Mouse (Mus musculus): Measurements from ENCODE around the gene Gm42878. TPM values are rescaled to one million over a fixed set of nuclear protein-coding genes. Genes with fewer than 3 reads are reported as not detected.

The Gm42878 gene
- 0.54 TPM in 1 of 2 replicates, not detected in the other for polyA plus RNA-seq (2015; fragmentation: Nextera tagmentation; extraction: Ambion mirVana)

DNA sequence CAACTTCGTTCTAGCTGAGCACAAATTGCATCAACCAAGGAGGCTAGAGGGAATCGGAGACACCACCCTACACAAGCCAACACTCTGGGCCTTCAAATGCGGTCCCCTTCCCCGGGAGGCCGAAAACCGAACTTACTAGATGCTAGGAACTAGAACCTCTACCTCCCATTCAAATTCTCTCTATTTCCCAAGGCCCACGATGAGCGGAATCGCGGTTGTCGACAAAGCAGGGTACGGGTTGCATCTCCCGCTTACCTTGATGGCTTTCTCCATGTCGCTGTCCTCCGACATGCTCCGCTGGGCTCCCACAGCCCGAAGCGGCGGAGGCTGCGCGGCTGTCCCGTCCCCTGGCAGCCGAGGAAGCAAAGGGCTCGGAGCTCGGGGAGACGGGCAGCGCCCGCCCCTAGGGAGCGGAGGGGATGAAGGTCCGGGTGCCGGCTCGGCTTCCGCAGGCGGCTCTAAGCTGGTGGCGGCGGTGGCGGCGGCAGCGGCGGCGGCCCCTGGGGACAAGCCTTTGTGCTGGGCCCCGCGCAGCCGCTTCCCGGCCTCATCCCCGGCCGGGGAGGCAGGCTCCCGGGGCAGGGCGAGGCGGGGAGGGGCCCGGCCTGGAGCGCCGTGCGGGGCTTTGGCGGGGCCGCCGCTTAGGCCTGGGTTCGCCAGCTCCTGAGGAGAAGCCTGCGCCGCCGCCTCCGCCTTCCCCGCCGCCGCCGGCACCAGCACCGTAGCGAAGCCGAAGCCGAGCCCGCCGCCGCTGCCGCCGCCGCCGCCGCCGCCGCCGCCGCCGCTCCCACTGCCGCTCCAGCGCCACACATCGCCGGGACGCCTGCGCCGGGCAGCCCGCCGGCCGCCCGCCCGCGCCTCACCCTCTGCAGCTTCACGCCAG is at the start of gene Gm42878, which contains the start of gene Adam1a:
Gm42878 (minus strand) TSS at position 573 of the 883 bp plus-strand sequence.
Adam1a (minus strand) TSS at position 573 of the 883 bp plus-strand sequence.
- Histone ChIP-seq H3K4me2 (ENCODE audit: low read depth, low read length) (peak within 1 kb of the TSS; percentile 96), H3K9ac (ENCODE audit: low read length) (peak within 1 kb of the TSS; percentile 97), H3K27me3 (ENCODE audit: control insufficient read depth, insufficient read depth, low read length) (no peaks in the 10 kb centered on the region), H3K36me3 (ENCODE audit: control insufficient read depth, insufficient read depth, low read length) (no peaks in the 10 kb centered on the region), H3K4me3 (replicated peaks; ENCODE audit: low read length) (peak within 1 kb of the TSS; percentile 99), H3K4me1 (ENCODE audit: control insufficient read depth, insufficient read depth, low read length) (peaks cover 16% of the 10 kb centered on the region), H3K27ac (ENCODE audit: low read length) (peak within 1 kb of the TSS; percentile 84), H3K9me3 (replicated peaks; ENCODE audit: control insufficient read depth, low read length) (no peaks in the 10 kb centered on the region)
- under 1% methylated on average over 58 of the region's 97 CpGs for WGBS
- peak; percentile 65 for ATAC-seq (ENCODE audit: insufficient read depth, low FRiP score)

DNA sequence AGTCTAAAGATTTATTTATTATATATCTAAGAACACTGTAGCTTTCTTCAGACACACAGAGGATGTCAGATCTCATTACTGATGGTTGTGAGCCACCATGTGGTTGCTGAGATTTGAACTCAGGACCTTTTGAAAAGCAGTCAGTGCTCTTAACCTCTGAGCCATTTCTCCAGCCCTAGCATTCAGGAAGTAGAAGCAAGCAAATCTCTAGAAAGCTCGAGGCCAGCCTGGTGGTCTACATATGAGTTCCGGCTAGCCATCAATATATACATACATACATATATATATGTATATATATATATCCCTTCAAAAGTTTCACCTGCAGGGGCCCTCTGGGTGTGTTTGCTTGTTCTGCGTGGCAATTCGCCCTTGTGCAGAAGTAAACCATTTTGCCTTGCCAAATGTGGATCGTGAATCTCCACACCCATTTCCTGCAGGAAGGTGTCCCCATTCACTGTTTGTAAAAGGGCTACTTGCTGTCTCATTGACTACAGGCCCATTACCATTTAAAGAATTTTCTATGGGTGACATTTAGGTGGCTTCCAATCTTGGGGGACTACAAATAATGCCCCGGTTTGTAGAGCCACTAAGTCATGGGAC is 49.5 kb upstream of the Gm42878 start:
- no peak overlapping the region for H3K9ac ChIP-seq (ENCODE audit: low read length)

DNA sequence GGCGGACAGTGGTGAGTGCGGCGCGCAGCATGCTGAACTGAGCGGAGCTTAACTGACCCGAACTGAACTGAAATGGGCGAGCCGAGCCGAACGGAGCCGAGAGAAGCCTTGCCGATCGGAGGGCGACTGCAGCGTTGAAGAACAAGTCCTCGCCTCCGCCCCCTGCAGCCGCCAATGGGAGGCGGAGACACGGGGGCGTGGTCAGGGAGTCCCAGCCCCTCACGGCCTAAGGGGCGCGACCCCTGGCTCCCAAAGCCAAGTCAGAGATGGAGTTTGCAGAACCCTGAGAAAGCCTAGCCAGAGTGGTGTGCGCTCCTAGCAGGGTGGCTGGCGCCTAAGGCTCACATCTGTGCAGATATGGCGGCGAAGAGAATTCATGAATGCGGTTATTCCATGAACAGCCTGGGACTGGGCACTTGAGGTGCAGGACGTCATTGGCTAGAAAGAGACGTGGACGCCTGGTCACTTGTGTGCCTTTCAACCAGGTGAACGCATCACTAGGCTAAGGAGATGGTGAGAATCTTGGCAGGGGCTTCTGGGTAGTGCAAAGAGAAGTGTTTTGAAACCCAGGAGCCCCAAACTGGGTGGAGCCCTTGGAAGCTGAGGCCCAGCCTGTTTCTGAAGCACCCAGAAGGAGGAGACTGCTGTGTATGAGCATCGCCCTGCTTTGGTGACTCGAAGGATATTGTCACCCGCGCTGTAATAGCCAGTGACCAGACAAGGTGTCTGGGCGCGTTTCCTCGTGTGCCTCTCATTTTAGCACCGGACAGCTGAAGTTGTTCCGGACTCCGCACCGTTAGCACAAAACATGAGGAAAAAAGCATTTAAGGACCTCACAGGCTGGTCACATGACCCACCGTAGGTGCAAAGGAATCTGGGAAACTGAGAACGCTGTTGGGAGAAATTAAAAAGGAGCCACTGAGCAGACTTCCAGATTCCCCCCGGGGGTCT is 48.4 kb upstream of the Gm42878 start, which contains the start of gene Aldh2:
Aldh2 (minus strand) TSS at position 374 of the 951 bp plus-strand sequence.
- Histone ChIP-seq H3K4me3 (replicated peaks; ENCODE audit: low read length) (peak within 1 kb of the TSS; percentile 65), H3K27me3 (ENCODE audit: control insufficient read depth, insufficient read depth, low read length) (no peaks in the 10 kb centered on the region), H3K27ac (ENCODE audit: low read length) (peak within 1 kb of the TSS; percentile 87), H3K4me1 (ENCODE audit: control insufficient read depth, insufficient read depth, low read length) (peaks cover 22% of the 10 kb centered on the region), H3K4me2 (ENCODE audit: low read depth, low read length) (peak within 1 kb of the TSS; percentile 78), H3K9ac (ENCODE audit: low read length) (peak within 1 kb of the TSS; percentile 83), H3K36me3 (ENCODE audit: control insufficient read depth, insufficient read depth, low read length) (no peaks in the 10 kb centered on the region), H3K9me3 (replicated peaks; ENCODE audit: control insufficient read depth, low read length) (no peaks in the 10 kb centered on the region)
- WGBS, result 3% methylated on average over 47 of the region's 47 CpGs
- ATAC-seq (ENCODE audit: insufficient read depth, low FRiP score), result peak; percentile 88

More for the DNA sequence above, 49.5 kb upstream of the Gm42878 start:
- Histone ChIP-seq H3K4me2 (ENCODE audit: low read depth, low read length) (no peak overlapping the region), H3K27me3 (ENCODE audit: control insufficient read depth, insufficient read depth, low read length) (no peaks in the 10 kb centered on the region), H3K27ac (ENCODE audit: low read length) (no peak overlapping the region), H3K4me1 (ENCODE audit: control insufficient read depth, insufficient read depth, low read length) (peaks cover 22% of the 10 kb centered on the region), H3K9me3 (replicated peaks; ENCODE audit: control insufficient read depth, low read length) (no peaks in the 10 kb centered on the region), H3K4me3 (replicated peaks; ENCODE audit: low read length) (no peak overlapping the region), H3K36me3 (ENCODE audit: control insufficient read depth, insufficient read depth, low read length) (no peaks in the 10 kb centered on the region)
- WGBS, result 67% methylated on average over 6 of the region's 6 CpGs
- ATAC-seq (ENCODE audit: insufficient read depth, low FRiP score), result no peak

DNA sequence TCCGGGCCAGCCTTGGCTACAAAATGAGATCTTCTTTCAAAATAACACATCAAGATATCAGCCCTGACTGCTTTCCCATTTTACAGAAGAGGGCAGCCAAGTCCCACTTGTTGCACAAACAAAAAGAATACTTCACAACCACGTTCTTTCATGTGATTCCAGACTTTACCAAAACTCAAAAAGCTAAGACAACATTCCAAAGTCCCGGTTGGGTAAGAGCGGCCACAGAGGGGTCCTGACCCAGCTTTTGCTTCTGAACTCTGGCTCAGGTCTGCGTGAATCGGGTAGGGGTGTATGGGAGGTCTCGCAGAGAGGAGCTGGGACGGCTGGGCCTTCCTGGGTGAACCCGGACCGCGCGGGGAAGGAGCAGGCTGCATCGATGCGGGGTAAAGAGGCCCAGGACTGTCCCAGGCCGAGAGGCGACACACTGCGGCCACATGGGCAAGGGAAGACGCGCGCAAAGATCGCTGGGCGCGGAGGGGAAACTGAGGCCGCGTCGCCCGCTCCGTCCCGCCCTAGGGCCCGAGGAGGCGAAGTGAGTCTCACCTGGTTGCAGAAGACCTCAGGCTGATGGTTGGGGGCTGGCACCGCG is 47.6 kb upstream of the Gm42878 start:
- Histone ChIP-seq H3K4me2 (ENCODE audit: low read depth, low read length) (peak overlapping the region; percentile 78), H3K27me3 (ENCODE audit: control insufficient read depth, insufficient read depth, low read length) (no peaks in the 10 kb centered on the region), H3K4me3 (replicated peaks; ENCODE audit: low read length) (peak overlapping the region; percentile 65), H3K9me3 (replicated peaks; ENCODE audit: control insufficient read depth, low read length) (no peaks in the 10 kb centered on the region), H3K36me3 (ENCODE audit: control insufficient read depth, insufficient read depth, low read length) (no peaks in the 10 kb centered on the region), H3K27ac (ENCODE audit: low read length) (peak overlapping the region; percentile 87), H3K9ac (ENCODE audit: low read length) (peak overlapping the region; percentile 83), H3K4me1 (ENCODE audit: control insufficient read depth, insufficient read depth, low read length) (peaks cover 22% of the 10 kb centered on the region)
- WGBS, result 3% methylated on average over 33 of the region's 33 CpGs
- peak; percentile 46 for ATAC-seq (ENCODE audit: insufficient read depth, low FRiP score)

DNA sequence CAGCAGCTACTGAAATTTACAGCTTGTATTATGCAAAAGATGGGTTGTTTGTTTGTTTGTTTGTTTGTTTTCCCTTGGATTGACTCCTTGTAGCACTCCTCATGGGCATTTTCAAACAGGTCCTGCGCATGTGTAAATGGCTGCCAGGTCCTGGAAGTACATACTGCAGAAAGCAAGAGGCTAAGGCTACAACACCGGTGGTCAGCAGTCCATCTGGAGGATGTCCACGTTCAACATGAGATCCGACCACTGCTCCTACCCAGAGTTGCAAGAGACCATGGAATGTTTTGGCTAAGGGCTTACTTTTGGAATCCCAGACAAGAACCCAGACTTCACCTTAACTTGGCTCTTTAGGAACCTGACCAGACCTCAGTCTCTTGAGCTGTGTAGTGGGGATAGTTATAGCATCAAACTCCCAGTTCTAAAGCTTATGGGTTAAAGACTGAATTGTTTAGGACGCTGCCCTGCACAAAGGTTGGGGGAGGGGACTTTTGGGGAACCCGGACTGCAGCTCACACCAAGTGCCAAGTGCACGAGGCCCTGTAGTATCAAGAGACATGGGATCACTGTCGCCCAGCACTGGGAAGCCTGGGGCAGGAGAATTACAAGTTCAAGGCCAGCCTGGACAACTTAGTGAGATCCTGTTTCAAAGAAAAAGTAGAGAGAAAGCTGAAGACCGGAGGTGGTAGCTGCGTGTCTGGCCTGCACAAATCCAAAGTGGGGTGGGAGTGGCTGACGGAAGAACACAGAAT is 47.0 kb upstream of the Gm42878 start:
- no peak for ATAC-seq (ENCODE audit: insufficient read depth, low FRiP score)
- Histone ChIP-seq H3K4me2 (ENCODE audit: low read depth, low read length) (peak overlapping the region; percentile 78), H3K36me3 (ENCODE audit: control insufficient read depth, insufficient read depth, low read length) (no peaks in the 10 kb centered on the region), H3K27ac (ENCODE audit: low read length) (peak overlapping the region; percentile 87), H3K9ac (ENCODE audit: low read length) (peak overlapping the region; percentile 83), H3K9me3 (replicated peaks; ENCODE audit: control insufficient read depth, low read length) (no peaks in the 10 kb centered on the region), H3K4me1 (ENCODE audit: control insufficient read depth, insufficient read depth, low read length) (peaks cover 26% of the 10 kb centered on the region), H3K27me3 (ENCODE audit: control insufficient read depth, insufficient read depth, low read length) (no peaks in the 10 kb centered on the region), H3K4me3 (replicated peaks; ENCODE audit: low read length) (peak overlapping the region; percentile 65)
- 60% methylated on average over 11 of the region's 11 CpGs for WGBS

DNA sequence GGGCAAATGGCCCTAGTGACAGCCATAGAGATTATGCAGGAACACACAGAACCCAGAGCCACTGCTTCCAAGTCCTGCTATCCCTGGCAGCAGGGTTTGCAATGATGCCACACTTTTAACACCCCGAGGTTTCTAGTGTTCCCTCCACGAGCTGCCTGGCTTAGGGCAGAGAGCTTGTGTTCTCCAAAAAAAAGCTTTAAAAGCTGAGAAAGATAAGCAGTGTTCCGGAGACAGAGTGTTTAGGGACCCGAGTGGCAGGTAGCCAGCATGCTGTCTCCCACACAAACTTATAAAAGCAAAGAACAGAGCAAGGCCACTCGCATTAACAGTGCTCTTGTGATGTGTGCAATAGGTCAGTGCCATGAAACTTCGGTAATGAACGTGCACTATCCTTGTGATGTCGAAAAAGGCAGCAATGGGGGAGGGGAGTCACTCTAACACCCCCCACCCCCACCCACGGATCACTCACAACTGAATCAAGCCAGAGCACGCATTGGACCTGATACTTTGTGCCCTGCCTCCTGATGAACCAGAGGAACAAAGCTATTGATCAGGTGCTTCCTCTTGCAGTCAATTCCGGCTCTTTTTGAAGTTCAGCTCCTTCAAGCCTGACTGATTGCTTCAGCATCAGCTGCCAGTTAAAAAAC is 46.3 kb upstream of the Gm42878 start:
- ATAC-seq (ENCODE audit: insufficient read depth, low FRiP score), result no peak
- Histone ChIP-seq H3K4me1 (ENCODE audit: control insufficient read depth, insufficient read depth, low read length) (peaks cover 32% of the 10 kb centered on the region), H3K36me3 (ENCODE audit: control insufficient read depth, insufficient read depth, low read length) (no peaks in the 10 kb centered on the region), H3K4me3 (replicated peaks; ENCODE audit: low read length) (peak overlapping the region; percentile 65), H3K27me3 (ENCODE audit: control insufficient read depth, insufficient read depth, low read length) (no peaks in the 10 kb centered on the region), H3K9me3 (replicated peaks; ENCODE audit: control insufficient read depth, low read length) (no peaks in the 10 kb centered on the region), H3K27ac (ENCODE audit: low read length) (no peak overlapping the region), H3K4me2 (ENCODE audit: low read depth, low read length) (peak overlapping the region; percentile 78), H3K9ac (ENCODE audit: low read length) (no peak overlapping the region)
- WGBS, result 58% methylated on average over 11 of the region's 11 CpGs

DNA sequence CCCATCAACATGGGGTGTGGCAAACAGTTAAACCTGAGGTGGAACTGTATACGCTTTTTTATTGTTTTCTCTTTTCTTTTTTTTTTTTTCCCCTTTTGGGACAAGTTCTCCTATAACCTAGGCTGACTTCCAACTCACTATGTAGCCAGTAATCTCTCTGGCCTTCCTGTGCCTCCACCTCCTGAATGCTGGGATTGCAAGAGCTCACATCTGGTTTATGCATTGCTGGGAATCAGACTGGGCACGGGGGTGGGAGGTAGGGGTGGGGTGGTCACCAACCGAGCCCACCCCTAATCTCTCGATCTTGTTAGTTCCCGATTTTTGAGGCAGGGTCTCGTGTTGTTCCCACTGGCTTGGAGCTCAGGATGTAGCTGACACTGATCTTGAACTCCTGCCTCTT is 44.6 kb upstream of the Gm42878 start:
- H3K4me2 ChIP-seq (ENCODE audit: low read depth, low read length), result no peak overlapping the region
- H3K27me3 ChIP-seq (ENCODE audit: control insufficient read depth, insufficient read depth, low read length), result no peaks in the 10 kb centered on the region
- no peak overlapping the region for H3K4me3 ChIP-seq (replicated peaks; ENCODE audit: low read length)
- H3K4me1 ChIP-seq (ENCODE audit: control insufficient read depth, insufficient read depth, low read length), result peaks cover 32% of the 10 kb centered on the region
- no peaks in the 10 kb centered on the region for H3K9me3 ChIP-seq (replicated peaks; ENCODE audit: control insufficient read depth, low read length)
- no peak overlapping the region for H3K9ac ChIP-seq (ENCODE audit: low read length)
- no peaks in the 10 kb centered on the region for H3K36me3 ChIP-seq (ENCODE audit: control insufficient read depth, insufficient read depth, low read length)
- H3K27ac ChIP-seq (ENCODE audit: low read length), result no peak overlapping the region
- ATAC-seq (ENCODE audit: insufficient read depth, low FRiP score), result no peak
- WGBS, result 87% methylated on average over 6 of the region's 6 CpGs
